Mouse (Mus musculus) c-Kit-positive CD71-positive TER-119-positive erythroid progenitor cells, embryonic 14.5 days (primary cell): ENCODE data around the gene Fut4.

ENCODE experiments used
- DNase-seq: peaks from one replicate; pipeline ENCODE4 v3.0.0-alpha.2; 2013; ENCODE audit warnings: low spot score

Gene Fut4

DNA sequence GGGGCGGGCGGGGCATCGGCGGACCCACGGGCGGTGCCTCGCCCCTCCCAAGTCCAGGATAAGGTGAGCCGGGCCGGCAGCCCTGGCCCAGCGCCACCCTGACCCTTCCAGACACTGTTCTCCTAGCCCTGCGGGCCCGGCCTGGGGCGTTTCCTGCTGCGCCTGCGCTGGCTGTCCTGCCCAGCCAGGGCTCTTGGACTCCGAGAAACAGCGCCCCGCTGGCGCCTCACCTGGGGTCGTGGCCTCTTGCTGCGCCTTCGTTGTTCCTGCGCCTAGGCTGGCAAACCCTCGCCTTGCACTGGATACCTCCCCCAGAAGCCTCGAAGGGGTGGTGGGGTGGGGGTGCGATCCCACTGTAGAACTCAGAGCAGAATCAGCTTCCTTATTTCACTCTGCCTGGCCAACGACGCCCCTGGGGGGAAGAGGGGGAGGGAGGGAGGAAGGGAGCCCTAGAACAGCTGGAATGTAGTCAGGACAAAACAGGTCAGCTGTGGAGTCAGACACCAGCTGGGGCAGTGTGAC is at the start of gene Fut4:
TSS of gene Fut4 (minus strand) at position 393 of the 522 bp plus-strand sequence.
- no peak for DNase-seq

DNA sequence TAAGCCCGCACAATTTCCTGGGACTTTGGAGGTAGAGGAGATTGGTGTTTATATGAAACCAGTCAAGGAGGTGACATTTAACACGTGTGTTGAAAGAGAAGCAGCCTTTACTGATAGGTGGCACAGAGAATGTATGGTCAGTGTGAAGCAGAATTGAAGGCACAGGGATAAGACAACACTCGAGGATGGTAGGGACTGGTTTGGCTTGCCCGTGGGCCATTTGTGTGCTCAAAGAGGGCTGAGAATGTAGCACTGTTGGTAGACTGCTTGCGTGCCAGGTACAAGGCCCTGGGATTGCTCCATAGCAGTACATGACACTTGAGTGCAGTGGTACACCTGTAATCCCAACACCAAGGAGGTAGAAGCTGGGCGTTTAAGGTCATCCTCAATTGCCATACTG is 35.2 kb upstream of the Fut4 start:
- DNase-seq = no peak

DNA sequence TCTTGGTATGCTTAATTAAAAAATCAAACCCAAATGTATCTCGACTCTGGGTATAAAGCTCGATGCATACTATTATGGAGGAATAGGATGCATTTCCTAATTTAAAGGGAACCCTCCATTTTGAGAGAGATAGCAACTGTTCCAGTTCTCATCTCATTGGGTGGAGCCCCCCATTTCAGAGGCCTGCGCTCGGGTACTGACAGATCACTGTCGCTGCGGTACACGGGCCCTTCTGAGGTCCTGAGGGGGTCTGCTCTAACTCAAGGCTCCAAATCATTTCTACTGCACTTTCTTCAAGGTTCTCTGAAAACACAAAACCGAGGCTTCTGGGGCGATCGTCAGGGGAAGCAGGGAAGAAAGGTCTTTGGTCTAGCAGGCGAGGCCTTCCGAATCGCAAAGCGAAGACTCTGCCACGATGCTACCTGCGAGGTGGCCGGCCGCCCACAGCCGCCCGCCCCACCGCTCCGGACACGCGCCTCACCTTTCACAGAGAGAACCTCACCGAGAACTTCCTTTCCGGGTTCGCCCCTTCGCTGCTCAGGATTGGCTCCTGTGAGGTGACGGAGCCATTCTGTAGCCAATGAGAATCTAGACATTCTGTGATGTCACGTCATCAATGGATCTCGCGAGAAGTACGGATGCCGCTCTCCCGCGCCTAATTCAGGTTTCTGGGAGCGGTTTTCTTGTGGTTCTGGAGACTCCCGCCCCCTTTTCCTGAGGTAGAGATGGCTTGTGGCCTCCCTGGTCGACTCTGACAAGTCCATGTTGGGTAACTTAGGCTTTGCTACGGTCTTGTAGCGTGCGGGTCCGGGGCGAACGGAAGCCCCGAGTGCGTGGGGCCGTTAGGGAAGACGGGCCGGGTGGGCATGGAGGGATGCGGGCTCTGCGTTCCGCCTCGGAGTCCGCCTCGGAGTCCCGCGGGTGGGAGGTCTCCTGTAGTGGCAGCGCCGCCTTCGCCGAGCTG is 32.1 kb upstream of the Fut4 start, which contains the start of the genes Mre11a and Ankrd49:
TSS of gene Mre11a (plus strand) at position 616 of the 964 bp plus-strand sequence.
TSS of gene Ankrd49 (minus strand) at position 818 of the 964 bp plus-strand sequence.
- peak; percentile 98 for DNase-seq

- no peak for DNase-seq
These were observed 26.1 kb upstream of the Fut4 start for GRCm38 (mm10) chr9:14778341-14778740.

- DNase-seq = no peak
These were observed 21.6 kb upstream of the Fut4 start for GRCm38 (mm10) chr9:14773813-14774212.

- DNase-seq = no peak
These were observed 19.9 kb upstream of the Fut4 start for GRCm38 (mm10) chr9:14772074-14772473.

DNA sequence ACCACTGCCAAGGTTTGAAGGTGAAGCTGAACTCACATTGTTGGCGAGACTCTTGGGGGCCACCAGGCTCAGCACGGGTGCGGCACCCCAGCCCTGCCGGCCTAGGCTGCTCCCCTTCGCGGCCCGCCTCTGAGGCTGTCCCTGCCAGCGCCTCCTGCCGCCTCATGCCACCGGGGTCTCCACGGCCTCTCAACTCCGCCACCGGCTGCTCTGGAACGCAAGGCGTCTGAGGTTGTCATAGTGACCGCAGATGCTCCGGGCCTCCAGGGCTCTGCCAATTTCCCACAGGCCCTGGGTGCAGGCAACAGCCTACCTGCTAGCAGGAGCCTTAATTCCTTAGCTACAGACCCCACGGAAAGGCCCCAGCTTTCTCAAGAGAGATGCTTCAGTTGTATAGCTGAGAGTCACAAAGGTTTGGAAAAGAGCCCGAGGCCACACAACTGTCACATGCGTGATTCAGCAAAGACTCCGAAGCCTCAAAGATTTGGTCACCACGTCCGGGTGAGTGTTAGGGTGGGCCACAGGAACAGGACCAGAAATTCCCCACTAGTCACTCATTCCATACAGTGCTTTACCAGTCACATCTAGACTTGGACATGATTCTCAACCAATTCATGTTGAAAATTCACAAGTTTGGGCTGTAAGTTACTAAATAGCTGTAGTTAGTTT is 18.7 kb upstream of the Fut4 start, which contains the start of gene 1700012B09Rik:
TSS of gene 1700012B09Rik (minus strand) at position 228 of the 669 bp plus-strand sequence.
- DNase-seq = no peak

DNA sequence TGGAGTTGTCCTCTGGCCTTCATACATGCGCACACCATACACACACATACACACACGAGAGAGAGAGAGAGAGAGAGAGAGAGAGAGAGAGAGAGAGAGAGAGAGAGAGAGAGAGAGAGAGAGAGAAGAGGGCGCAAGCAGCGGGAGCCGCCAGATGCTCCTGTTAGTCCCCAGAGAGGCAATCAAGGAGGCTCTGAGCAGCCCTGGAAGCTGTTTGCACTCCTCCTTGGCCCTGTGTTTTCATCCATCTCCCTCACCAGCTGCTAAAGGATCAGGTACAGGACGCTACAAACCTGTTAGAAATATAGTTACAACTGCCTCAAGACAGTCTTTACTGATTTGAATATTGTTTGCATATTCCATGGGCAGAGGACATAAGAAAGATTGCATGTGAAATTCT is 17.6 kb upstream of the Fut4 start:
- no peak for DNase-seq

GRCm38 (mm10) chr9:14764765-14765164 is 12.6 kb upstream of the Fut4 start:
- no peak for DNase-seq

DNA sequence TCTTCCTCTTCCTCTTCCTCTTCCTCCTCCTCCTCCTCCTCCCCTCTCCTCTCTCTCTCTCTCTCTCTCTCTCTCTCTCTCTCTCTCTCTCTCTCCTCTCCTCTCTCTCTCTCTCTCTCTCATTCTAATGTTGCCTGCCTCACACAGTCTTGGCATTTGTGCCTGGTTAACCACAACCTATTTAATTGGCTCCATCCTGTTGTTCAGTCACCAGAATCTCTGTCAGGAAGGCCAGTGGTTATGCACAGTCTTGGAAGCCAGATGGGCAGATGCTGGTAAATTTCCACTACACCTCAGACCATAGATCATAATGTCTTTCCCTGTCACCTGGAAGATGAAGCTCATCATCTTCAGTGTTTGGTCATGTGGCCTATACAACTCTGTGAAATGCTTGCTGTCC is 7.1 kb upstream of the Fut4 start:
- no peak for DNase-seq

GRCm38 (mm10) chr9:14758590-14758989 is 6.4 kb upstream of the Fut4 start:
- DNase-seq = no peak

DNA sequence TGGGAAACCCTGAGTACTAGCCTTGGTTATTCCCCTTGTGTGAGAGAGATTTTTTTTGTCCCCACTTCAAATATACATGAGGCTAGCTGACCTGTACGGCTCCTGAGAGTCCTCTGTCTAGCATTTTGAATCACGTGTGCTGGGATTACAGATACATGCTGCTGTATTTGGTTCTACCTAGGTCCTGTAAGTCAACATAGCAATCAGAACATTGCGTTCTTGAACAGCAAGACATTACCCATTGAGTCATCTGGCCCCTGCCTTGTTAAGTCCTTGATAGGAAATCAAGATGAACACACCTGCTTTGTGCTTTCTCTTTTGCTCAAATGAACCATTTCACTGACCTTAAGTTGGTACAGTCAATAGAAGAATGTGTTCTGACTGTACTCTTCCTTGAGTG is 2.3 kb upstream of the Fut4 start:
- DNase-seq = no peak

DNA sequence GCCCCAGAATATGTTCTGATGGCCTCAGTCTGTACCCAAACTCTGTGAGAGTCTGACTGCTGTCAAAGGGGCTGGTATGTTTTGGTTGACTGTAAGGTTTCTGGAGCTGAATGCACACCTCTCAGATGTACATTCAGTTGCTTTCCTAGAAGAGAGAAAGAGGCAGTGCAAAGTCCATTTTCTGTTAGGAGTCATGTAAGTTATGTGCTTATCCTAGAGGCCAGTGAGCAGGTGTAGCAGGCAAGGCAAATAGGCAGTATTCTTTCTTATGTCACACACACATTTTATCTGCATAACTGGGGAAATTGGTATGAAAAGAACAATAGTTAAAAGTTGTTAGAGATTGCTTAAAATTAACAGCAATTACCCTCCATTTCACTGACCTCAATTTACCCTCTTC is 1.8 kb upstream of the Fut4 start:
- DNase-seq = no peak

DNA sequence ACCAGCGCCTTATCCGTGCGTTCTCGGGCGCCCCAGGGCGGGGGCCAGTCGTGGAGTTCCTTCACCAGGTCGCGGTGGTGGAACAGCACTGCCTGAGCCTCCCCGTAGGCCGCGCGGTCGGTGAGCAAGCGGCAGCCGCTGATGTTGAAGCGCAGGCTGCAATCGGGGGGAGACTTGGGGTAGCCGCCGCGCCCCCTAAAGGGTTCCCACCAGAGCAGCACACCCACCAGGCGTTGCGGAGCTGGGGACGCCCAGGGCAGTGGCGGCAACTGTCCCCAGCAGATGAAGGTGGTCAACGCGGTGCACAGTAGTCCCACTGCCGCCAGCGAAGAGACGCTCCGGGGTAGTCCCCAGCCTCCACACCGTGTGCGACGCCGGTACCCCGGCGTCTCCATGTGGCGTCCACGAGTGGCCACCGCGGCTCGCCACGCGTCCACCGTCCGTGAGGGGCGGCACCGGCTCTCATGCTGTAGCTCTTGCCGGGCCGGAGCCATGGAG is 641 bp downstream of the Fut4 start:
- no peak for DNase-seq

GRCm38 (mm10) chr9:14750901-14751502 is 1.2 kb downstream of the Fut4 start:
- no peak for DNase-seq

GRCm38 (mm10) chr9:14740151-14740924 is 11.9 kb downstream of the Fut4 start, which contains the start of gene Piwil4:
Gene Piwil4, minus strand, starts transcription at chr9:14740733.
- no peak for DNase-seq

DNA sequence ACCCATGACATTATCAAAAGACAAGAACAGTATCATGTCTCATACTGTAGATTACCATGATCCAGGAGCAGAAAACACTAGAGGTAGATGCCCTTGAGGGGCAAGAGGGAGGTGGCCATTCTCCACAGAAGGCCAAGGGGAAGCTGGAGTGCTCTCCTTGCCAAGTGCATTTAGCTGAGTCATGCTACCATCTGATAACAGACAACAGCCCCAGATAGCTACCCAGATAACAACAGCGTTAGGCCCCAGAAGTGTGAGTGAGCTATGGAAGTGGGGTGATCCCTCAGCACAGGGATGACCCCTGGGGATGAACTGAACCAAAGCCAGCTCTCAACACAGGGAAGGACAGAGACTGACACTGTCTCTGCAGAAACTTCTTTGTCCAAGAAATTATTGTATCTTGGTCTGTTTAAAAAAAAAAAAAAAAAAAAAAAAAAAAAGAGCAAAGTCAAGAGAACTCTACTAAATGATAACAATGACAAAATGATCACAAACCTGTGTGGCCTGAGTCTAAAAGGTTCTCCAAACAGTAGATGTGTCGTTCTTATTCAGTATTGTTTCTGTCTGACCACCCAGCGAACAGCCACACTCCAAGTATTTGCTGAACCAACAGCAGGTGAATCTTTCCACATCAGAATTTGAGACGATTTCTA is 12.6 kb downstream of the Fut4 start:
- DNase-seq = no peak

- no peak for DNase-seq
These were observed 21.2 kb downstream of the Fut4 start for GRCm38 (mm10) chr9:14730941-14731541.

DNA sequence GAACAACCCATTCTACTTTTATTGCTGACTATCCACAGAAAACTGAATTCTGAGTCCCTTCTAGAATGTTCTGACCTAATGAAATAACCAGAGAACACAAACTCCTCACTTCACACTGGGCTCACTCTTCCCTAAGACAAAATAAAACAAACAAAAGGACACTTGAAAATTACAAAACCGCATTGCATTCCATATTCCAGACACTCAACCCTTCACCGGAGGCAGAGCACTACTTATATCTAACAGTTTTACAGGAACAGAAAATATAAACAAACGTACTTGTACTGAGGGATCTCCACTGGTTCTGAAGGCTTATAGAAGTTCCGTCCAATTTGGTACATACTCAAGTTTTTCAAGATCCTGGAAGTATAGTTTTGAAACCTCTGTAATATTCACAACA is 23.8 kb downstream of the Fut4 start:
- no peak for DNase-seq

DNA sequence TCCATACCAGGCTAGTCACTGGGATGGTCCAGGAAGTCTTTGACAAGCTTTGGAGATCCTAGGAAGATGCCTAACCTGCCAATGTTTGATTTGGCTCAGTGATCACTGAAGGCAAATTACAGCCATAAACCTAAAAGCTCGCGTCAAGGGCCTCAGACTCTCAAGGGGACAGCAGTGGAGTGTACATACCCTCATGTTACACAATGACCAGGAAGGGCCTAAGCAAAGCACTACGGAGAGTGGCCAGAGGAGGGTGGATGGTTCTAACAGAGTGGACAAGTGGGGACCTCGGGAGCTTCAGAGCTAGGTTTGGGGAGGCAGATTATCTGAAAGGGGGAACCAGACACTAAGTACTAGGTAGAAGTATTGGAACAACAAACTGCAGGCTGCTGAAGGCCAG is 25.6 kb downstream of the Fut4 start:
- no peak for DNase-seq
